Mouse (Mus musculus): ENCODE data around the gene Sin3a.

GRCm38 (mm10) chr9:57071801-57072351, at the start of gene Sin3a:
- TF ChIP-seq POLR2A (IDR thresholded peaks at IDR 0.05; ENCODE audit: borderline replicate concordance, extremely low read depth, insufficient read depth, insufficient read length, poor library complexity, severe bottlenecking): 0 out of 2 replicates have a peak, but pooled peaks have one; percentile 10
- TF ChIP-seq CTCF (IDR thresholded peaks at IDR 0.05; ENCODE audit: borderline replicate concordance, extremely low read depth, insufficient read depth, insufficient read length): no peak

Data from brain, embryonic 14.5 days (tissue).